Mouse (Mus musculus): ENCODE data around the gene Lrba. TPM values are rescaled to one million over a fixed set of nuclear protein-coding genes. Genes with fewer than 3 reads are reported as not detected.

The Lrba gene
- polyA plus RNA-seq, 1 experiment from 2014 or later, result 2.5 TPM

- no peaks in the 10 kb centered on the region for H3K36me3 ChIP-seq (ENCODE audit: insufficient read depth, low read length)
- no peaks in the 10 kb centered on the region for H3K9me3 ChIP-seq (ENCODE audit: low read length)
- no peak overlapping the region for H3K27ac ChIP-seq (ENCODE audit: low read length)
- TF ChIP-seq EP300 (IDR thresholded peaks at IDR 0.05), result no peak
- peak; percentile 80 for TF ChIP-seq CTCF (IDR thresholded peaks at IDR 0.05)
- ATAC-seq (no peak), DNase-seq (ENCODE audit: low spot score) (peak; percentile 86)
- no peak overlapping the region for H3K4me3 ChIP-seq (ENCODE audit: low read depth, low read length)
- no peaks in the 10 kb centered on the region for H3K27me3 ChIP-seq (replicated peaks; ENCODE audit: insufficient read depth, low read length)
- no peak overlapping the region for H3K4me2 ChIP-seq (replicated peaks; ENCODE audit: low read depth, low read length)
- 34% methylated on average over 6 of the region's 6 CpGs for WGBS
- H3K9ac ChIP-seq (replicated peaks; ENCODE audit: low read depth), result no peak overlapping the region
- 0 out of 2 replicates have a peak, but pooled peaks cover 4% of the 10 kb centered on the region for H3K4me1 ChIP-seq (ENCODE audit: insufficient read depth, low read depth, low read length)
Observed at GRCm38 (mm10) chr3:86788711-86789110, 564.2 kb downstream of the Lrba start.

- no peak for DNase-seq (ENCODE audit: low spot score)
- H3K4me1 ChIP-seq (ENCODE audit: insufficient read depth, low read depth, low read length), result 0 out of 2 replicates have a peak, but pooled peaks cover 4% of the 10 kb centered on the region
- no peak for ATAC-seq
- WGBS, result 68% methylated on average over 5 of the region's 5 CpGs
- no peaks in the 10 kb centered on the region for H3K27me3 ChIP-seq (replicated peaks; ENCODE audit: insufficient read depth, low read length)
- no peaks in the 10 kb centered on the region for H3K36me3 ChIP-seq (ENCODE audit: insufficient read depth, low read length)
- no peak overlapping the region for H3K4me3 ChIP-seq (ENCODE audit: low read depth, low read length)
- TF ChIP-seq EP300 (IDR thresholded peaks at IDR 0.05) (no peak), CTCF (IDR thresholded peaks at IDR 0.05) (no peak)
- H3K4me2 ChIP-seq (replicated peaks; ENCODE audit: low read depth, low read length), result no peak overlapping the region
- no peak overlapping the region for H3K9ac ChIP-seq (replicated peaks; ENCODE audit: low read depth)
- no peak overlapping the region for H3K27ac ChIP-seq (ENCODE audit: low read length)
- no peaks in the 10 kb centered on the region for H3K9me3 ChIP-seq (ENCODE audit: low read length)
Observed at GRCm38 (mm10) chr3:86789752-86790151, 565.3 kb downstream of the Lrba start.

- no peak overlapping the region for H3K4me2 ChIP-seq (replicated peaks; ENCODE audit: low read depth, low read length)
- 0 out of 2 replicates have a peak, but pooled peaks cover 4% of the 10 kb centered on the region for H3K4me1 ChIP-seq (ENCODE audit: insufficient read depth, low read depth, low read length)
- WGBS, result 43% methylated on average over 4 of the region's 4 CpGs
- no peak for TF ChIP-seq EP300 (IDR thresholded peaks at IDR 0.05)
- ATAC-seq (peak; percentile 29), DNase-seq (ENCODE audit: low spot score) (peak; percentile 15)
- H3K36me3 ChIP-seq (ENCODE audit: insufficient read depth, low read length), result no peaks in the 10 kb centered on the region
- no peaks in the 10 kb centered on the region for H3K9me3 ChIP-seq (ENCODE audit: low read length)
- H3K9ac ChIP-seq (replicated peaks; ENCODE audit: low read depth), result no peak overlapping the region
- H3K4me3 ChIP-seq (ENCODE audit: low read depth, low read length), result no peak overlapping the region
- no peaks in the 10 kb centered on the region for H3K27me3 ChIP-seq (replicated peaks; ENCODE audit: insufficient read depth, low read length)
- H3K27ac ChIP-seq (ENCODE audit: low read length), result peak overlapping the region; percentile 57
Observed at GRCm38 (mm10) chr3:86793264-86793663, 568.8 kb downstream of the Lrba start.

GRCm38 (mm10) chr3:86793720-86794191 is 569.3 kb downstream of the Lrba start:
- Histone ChIP-seq H3K4me1 (ENCODE audit: insufficient read depth, low read depth, low read length) (0 out of 2 replicates have a peak, but pooled peaks cover 4% of the 10 kb centered on the region), H3K36me3 (ENCODE audit: insufficient read depth, low read length) (no peaks in the 10 kb centered on the region), H3K4me2 (replicated peaks; ENCODE audit: low read depth, low read length) (no peak overlapping the region), H3K9me3 (ENCODE audit: low read length) (no peaks in the 10 kb centered on the region), H3K4me3 (ENCODE audit: low read depth, low read length) (no peak overlapping the region), H3K27me3 (replicated peaks; ENCODE audit: insufficient read depth, low read length) (no peaks in the 10 kb centered on the region), H3K27ac (ENCODE audit: low read length) (peak overlapping the region; percentile 57; the same call in 1 of the 2 replicates), H3K9ac (replicated peaks; ENCODE audit: low read depth) (no peak overlapping the region)
- 19% methylated on average over 1 of the region's 1 CpGs for WGBS
- peak; percentile 79 for DNase-seq (ENCODE audit: low spot score)
- peak; percentile 93 for ATAC-seq
- TF ChIP-seq CTCF (IDR thresholded peaks at IDR 0.05) (peak; percentile 38), EP300 (IDR thresholded peaks at IDR 0.05) (peak; percentile 87)

GRCm38 (mm10) chr3:86796716-86797115 is 572.2 kb downstream of the Lrba start:
- 37% methylated on average over 6 of the region's 6 CpGs for WGBS

GRCm38 (mm10) chr3:86797871-86798460 is 573.5 kb downstream of the Lrba start:
- Histone ChIP-seq H3K4me1 (ENCODE audit: insufficient read depth, low read depth, low read length) (0 out of 2 replicates have a peak, but pooled peaks cover 4% of the 10 kb centered on the region), H3K4me3 (ENCODE audit: low read depth, low read length) (no peak overlapping the region), H3K4me2 (replicated peaks; ENCODE audit: low read depth, low read length) (no peak overlapping the region), H3K36me3 (ENCODE audit: insufficient read depth, low read length) (no peaks in the 10 kb centered on the region), H3K9me3 (ENCODE audit: low read length) (no peaks in the 10 kb centered on the region), H3K9ac (replicated peaks; ENCODE audit: low read depth) (no peak overlapping the region), H3K27ac (ENCODE audit: low read length) (no peak overlapping the region), H3K27me3 (replicated peaks; ENCODE audit: insufficient read depth, low read length) (no peaks in the 10 kb centered on the region)
- 77% methylated on average over 13 of the region's 13 CpGs for WGBS
- ATAC-seq, result no peak
- no peak for DNase-seq (ENCODE audit: low spot score)
- no peak for TF ChIP-seq CTCF (IDR thresholded peaks at IDR 0.05)
- no peak for TF ChIP-seq EP300 (IDR thresholded peaks at IDR 0.05)

More at GRCm38 (mm10) chr3:86796716-86797115, 572.2 kb downstream of the Lrba start:
- no peak for TF ChIP-seq EP300 (IDR thresholded peaks at IDR 0.05)
- peak; percentile 71 for TF ChIP-seq CTCF (IDR thresholded peaks at IDR 0.05)
- Histone ChIP-seq H3K4me1 (ENCODE audit: insufficient read depth, low read depth, low read length) (0 out of 2 replicates have a peak, but pooled peaks cover 4% of the 10 kb centered on the region), H3K4me2 (replicated peaks; ENCODE audit: low read depth, low read length) (no peak overlapping the region), H3K9ac (replicated peaks; ENCODE audit: low read depth) (no peak overlapping the region), H3K27ac (ENCODE audit: low read length) (no peak overlapping the region), H3K4me3 (ENCODE audit: low read depth, low read length) (no peak overlapping the region), H3K9me3 (ENCODE audit: low read length) (no peaks in the 10 kb centered on the region), H3K27me3 (replicated peaks; ENCODE audit: insufficient read depth, low read length) (no peaks in the 10 kb centered on the region), H3K36me3 (ENCODE audit: insufficient read depth, low read length) (no peaks in the 10 kb centered on the region)
- peak; percentile 23 for DNase-seq (ENCODE audit: low spot score)
- ATAC-seq, result no peak
